Mouse (Mus musculus) heart, adult 10 weeks (tissue): ENCODE results near the gene Prrc2b. TPM values are rescaled to one million over a fixed set of nuclear protein-coding genes. Genes with fewer than 3 reads are reported as not detected.

Source experiments
- polyA plus RNA-seq: library from polyadenylated mRNA; stranded (reverse); fragments of 350-450 nt; fragmentation: Illumina TruSeq; extraction: RNeasy Lipid Tissue Mini Kit (QIAGEN cat#74804); gene quantifications from one replicate; pipeline ENCODE4 v1.2.3, GENCODE M21; 2014; ENCODE audit warnings: low read depth, low replicate concordance

The Prrc2b gene
- polyA plus RNA-seq: 48.3 TPM

GRCm38 (mm10) chr2:32150924-32151659 is at the start of gene Prrc2b:
Prrc2b (plus strand) TSS chr2:32151082.

GRCm38 (mm10) chr2:32235886-32236759 is 85.2 kb downstream of the Prrc2b start, which contains the start of gene Pomt1:
Pomt1 (plus strand) TSS chr2:32236590.

GRCm38 (mm10) chr2:32259657-32260417 is 109.0 kb downstream of the Prrc2b start, which contains the start of gene Uck1:
Uck1 (minus strand) TSS chr2:32260159.

Other genes starting within 250 kb of the Prrc2b start
- 3.6 TPM for gene Aif1l, start 200.9 kb upstream of the Prrc2b start, polyA plus RNA-seq
- gene Nup214, start 176.6 kb upstream of the Prrc2b start, polyA plus RNA-seq: 13.7 TPM
- 17.0 TPM for gene Fam78a, start 66.2 kb upstream of the Prrc2b start, polyA plus RNA-seq
- 35.4 TPM for gene Plpp7, start 55.6 kb upstream of the Prrc2b start, polyA plus RNA-seq
- 14.1 TPM for gene Pomt1, start 85.5 kb downstream of the Prrc2b start, polyA plus RNA-seq
- gene Uck1, start 109.1 kb downstream of the Prrc2b start, polyA plus RNA-seq: 30.1 TPM
- 65.1 TPM for gene Golga2, start 136.3 kb downstream of the Prrc2b start, polyA plus RNA-seq
- 396 TPM for gene Swi5, start 137.0 kb downstream of the Prrc2b start, polyA plus RNA-seq
- gene Ciz1, start 201.2 kb downstream of the Prrc2b start, polyA plus RNA-seq: 53.9 TPM
- gene Dnm1, start 202.3 kb downstream of the Prrc2b start, polyA plus RNA-seq: 7.4 TPM
- 56.1 TPM for gene 1110008P14Rik, start 230.9 kb downstream of the Prrc2b start, polyA plus RNA-seq
- gene Lcn2, start 237.2 kb downstream of the Prrc2b start, polyA plus RNA-seq: 9.4 TPM
- gene Ptges2, start 244.8 kb downstream of the Prrc2b start, polyA plus RNA-seq: 75.8 TPM